Mouse (Mus musculus): ENCODE results near the gene Gpatch2. TPM values are rescaled to one million over a fixed set of nuclear protein-coding genes. Genes with fewer than 3 reads are reported as not detected.

Gpatch2 gene
- polyA plus RNA-seq, 1 experiment from 2014 or later: 21.3 TPM

- H3K27me3 ChIP-seq: no peaks in the 10 kb centered on the region
- peaks cover 26% of the 10 kb centered on the region; the same call in 1 of the 2 replicates for H3K4me1 ChIP-seq (replicated peaks)
- WGBS: 70% methylated on average over 4 of the region's 4 CpGs
- no peak overlapping the region for H3K27ac ChIP-seq
- no peak overlapping the region for H3K4me2 ChIP-seq
- no peaks in the 10 kb centered on the region for H3K9me3 ChIP-seq
- no peak for ATAC-seq (ENCODE audit: low FRiP score)
- no peak overlapping the region for H3K4me3 ChIP-seq
- no peaks in the 10 kb centered on the region for H3K36me3 ChIP-seq
- H3K9ac ChIP-seq: no peak overlapping the region
Measured at GRCm38 (mm10) chr1:187267601-187268000, 52.3 kb downstream of the Gpatch2 start.

DNA sequence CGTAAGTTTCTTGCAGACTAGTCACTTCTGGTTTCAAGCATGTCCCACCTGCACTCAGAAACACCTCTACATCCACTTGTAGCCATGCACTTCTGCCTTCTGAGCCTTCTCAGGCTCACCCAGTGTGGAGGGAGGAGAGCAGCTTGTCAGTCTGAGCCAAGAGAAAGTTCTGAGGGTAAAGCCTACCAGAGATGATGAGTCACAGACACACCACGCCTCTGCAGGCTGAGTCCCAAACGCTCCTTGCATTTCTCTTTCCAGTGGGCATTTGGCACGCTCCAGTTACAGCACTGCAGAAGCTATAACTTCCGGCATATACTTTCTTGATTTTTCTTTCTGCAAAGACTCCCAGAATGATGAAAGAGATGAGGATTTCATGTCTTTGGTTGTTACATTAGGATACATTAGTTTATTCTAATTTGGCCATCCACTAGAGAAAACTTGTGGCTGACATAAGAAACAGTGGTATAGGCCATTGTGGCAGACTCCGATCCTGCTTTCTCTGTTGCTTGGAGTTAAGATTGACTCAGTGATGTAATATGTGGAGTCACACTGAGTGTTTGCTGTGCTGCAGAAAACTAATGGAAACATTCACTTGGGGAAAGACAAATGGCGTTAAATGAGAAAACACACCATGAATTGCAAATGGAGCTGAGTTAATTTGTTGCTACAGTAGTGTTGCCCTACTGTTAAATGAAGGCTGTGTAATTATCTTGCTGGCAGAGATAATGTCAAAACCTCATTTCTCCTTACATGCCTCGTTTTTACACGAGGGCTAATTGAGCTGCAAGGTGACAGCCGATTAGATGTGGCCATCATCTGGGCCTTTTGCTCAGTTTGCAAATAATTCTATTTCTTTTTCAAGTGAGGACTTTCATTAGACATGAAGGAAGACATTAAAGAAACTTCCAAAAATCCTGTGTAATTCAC is 55.3 kb downstream of the Gpatch2 start:
- Histone ChIP-seq H3K4me1 (replicated peaks) (peaks cover 21% of the 10 kb centered on the region; the same call in 1 of the 2 replicates), H3K9ac (no peak overlapping the region), H3K4me3 (no peak overlapping the region), H3K4me2 (no peak overlapping the region), H3K27me3 (no peaks in the 10 kb centered on the region), H3K36me3 (no peaks in the 10 kb centered on the region), H3K27ac (no peak overlapping the region), H3K9me3 (no peaks in the 10 kb centered on the region)
- no peak for ATAC-seq (ENCODE audit: low FRiP score)
- WGBS: 61% methylated on average over 10 of the region's 10 CpGs

GRCm38 (mm10) chr1:187277324-187277723 is 62.0 kb downstream of the Gpatch2 start:
- 53% methylated on average over 9 of the region's 9 CpGs for WGBS
- Histone ChIP-seq H3K9me3 (no peaks in the 10 kb centered on the region), H3K27ac (no peak overlapping the region), H3K27me3 (no peaks in the 10 kb centered on the region), H3K36me3 (no peaks in the 10 kb centered on the region), H3K4me3 (no peak overlapping the region), H3K4me1 (replicated peaks) (peaks cover 28% of the 10 kb centered on the region), H3K9ac (no peak overlapping the region), H3K4me2 (no peak overlapping the region)
- ATAC-seq (ENCODE audit: low FRiP score): no peak

DNA sequence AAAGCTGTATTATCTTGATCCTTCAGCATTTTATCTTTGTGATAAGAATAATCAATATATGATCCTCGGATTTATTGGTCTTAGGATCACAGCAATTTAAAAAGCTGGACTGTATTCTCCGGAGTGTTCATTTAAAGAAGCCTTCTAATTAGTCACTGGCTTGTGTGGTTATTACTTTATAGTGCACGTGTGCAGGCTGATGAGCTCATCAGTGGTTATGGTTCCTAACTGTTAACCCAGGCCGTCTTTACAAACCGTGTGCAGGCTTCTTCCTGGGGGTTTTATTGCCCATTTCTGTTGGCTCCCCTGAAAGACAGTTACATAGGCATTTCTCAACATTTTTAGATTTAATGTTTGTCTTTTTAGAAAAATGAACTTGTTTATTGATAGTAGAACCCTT is 63.2 kb downstream of the Gpatch2 start:
- WGBS: 45% methylated on average over 5 of the region's 5 CpGs
- Histone ChIP-seq H3K9me3 (no peaks in the 10 kb centered on the region), H3K4me3 (no peak overlapping the region), H3K4me2 (no peak overlapping the region), H3K27ac (no peak overlapping the region), H3K9ac (no peak overlapping the region), H3K36me3 (no peaks in the 10 kb centered on the region), H3K4me1 (replicated peaks) (peaks cover 34% of the 10 kb centered on the region), H3K27me3 (no peaks in the 10 kb centered on the region)
- no peak for ATAC-seq (ENCODE audit: low FRiP score)

DNA sequence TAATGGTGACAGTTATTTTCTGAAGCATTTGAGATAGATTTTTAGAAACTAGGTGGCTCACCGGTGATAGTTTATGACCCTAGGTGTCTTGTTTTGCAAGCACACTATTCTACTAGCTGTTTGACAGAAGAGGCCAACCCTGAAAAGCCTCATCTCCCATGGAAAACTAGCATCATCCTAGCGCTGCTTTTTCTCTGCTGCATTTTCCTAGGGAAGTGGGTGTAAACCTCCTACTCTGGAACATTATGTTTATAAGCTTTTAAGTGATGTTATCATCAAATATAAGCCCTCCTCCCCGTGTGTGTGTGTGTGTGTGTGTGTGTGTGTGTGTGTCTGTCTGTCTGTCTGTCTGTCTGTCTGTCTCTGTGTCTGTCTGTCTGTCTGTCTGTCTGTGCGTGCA is 64.5 kb downstream of the Gpatch2 start:
- ATAC-seq (ENCODE audit: low FRiP score): no peak
- H3K9me3 ChIP-seq: no peaks in the 10 kb centered on the region
- H3K36me3 ChIP-seq: no peaks in the 10 kb centered on the region
- no peak overlapping the region for H3K4me3 ChIP-seq
- H3K27ac ChIP-seq: no peak overlapping the region
- no peak overlapping the region for H3K4me2 ChIP-seq
- no peak overlapping the region for H3K9ac ChIP-seq
- no peaks in the 10 kb centered on the region for H3K27me3 ChIP-seq
- H3K4me1 ChIP-seq (replicated peaks): peaks cover 34% of the 10 kb centered on the region
- WGBS: 82% methylated on average over 4 of the region's 4 CpGs

GRCm38 (mm10) chr1:187282321-187282720 is 67.0 kb downstream of the Gpatch2 start:
- no peak overlapping the region for H3K9ac ChIP-seq
- WGBS: 71% methylated on average over 3 of the region's 3 CpGs
- H3K4me3 ChIP-seq: no peak overlapping the region
- no peaks in the 10 kb centered on the region for H3K27me3 ChIP-seq
- H3K9me3 ChIP-seq: no peaks in the 10 kb centered on the region
- peak overlapping the region; percentile 25; the same call in 1 of the 2 replicates for H3K27ac ChIP-seq
- H3K4me2 ChIP-seq: no peak overlapping the region
- peaks cover 32% of the 10 kb centered on the region for H3K4me1 ChIP-seq (replicated peaks)
- H3K36me3 ChIP-seq: no peaks in the 10 kb centered on the region
- ATAC-seq (ENCODE audit: low FRiP score): no peak

- peak overlapping the region; percentile 25 for H3K27ac ChIP-seq
Measured at GRCm38 (mm10) chr1:187282804-187283203, 67.5 kb downstream of the Gpatch2 start.

DNA sequence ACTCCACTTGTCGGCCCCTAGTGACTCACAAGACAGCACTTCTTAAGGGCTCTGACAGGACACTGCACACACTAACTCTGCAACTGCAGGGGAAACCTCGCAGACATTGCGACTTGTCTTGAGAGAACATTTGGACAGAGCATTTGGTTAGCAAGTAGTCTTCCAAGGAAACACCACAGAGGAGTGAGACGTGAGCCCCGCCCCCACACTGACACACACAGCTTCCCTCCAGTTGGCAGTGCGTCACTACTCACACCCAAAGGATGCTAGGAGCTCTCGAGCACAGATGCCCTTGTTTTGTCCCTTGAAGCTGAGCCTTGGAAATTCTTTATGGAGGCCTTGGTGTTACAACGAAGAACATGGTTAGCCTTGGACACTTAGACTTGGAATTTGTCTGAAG is 70.4 kb downstream of the Gpatch2 start:
- no peak overlapping the region for H3K9ac ChIP-seq
- no peak overlapping the region for H3K4me2 ChIP-seq
- no peaks in the 10 kb centered on the region for H3K27me3 ChIP-seq
- H3K4me3 ChIP-seq: no peak overlapping the region
- H3K27ac ChIP-seq: no peak overlapping the region
- WGBS: 85% methylated on average over 8 of the region's 8 CpGs
- ATAC-seq (ENCODE audit: low FRiP score): no peak
- H3K9me3 ChIP-seq: no peaks in the 10 kb centered on the region
- H3K36me3 ChIP-seq: no peaks in the 10 kb centered on the region
- H3K4me1 ChIP-seq (replicated peaks): peaks cover 10% of the 10 kb centered on the region

More at GRCm38 (mm10) chr1:187282804-187283203, 67.5 kb downstream of the Gpatch2 start:
- WGBS: 75% methylated on average over 6 of the region's 6 CpGs
- Histone ChIP-seq H3K36me3 (no peaks in the 10 kb centered on the region), H3K4me2 (no peak overlapping the region), H3K4me1 (replicated peaks) (peaks cover 27% of the 10 kb centered on the region), H3K27me3 (no peaks in the 10 kb centered on the region), H3K4me3 (no peak overlapping the region), H3K9me3 (no peaks in the 10 kb centered on the region), H3K9ac (no peak overlapping the region)
- peak; percentile 43; the same call in 1 of the 2 replicates for ATAC-seq (ENCODE audit: low FRiP score)

GRCm38 (mm10) chr1:187286411-187286810 is 71.1 kb downstream of the Gpatch2 start:
- WGBS: 96% methylated on average over 4 of the region's 4 CpGs
- no peaks in the 10 kb centered on the region for H3K36me3 ChIP-seq
- ATAC-seq (ENCODE audit: low FRiP score): no peak
- no peak overlapping the region for H3K4me3 ChIP-seq
- peaks cover 10% of the 10 kb centered on the region for H3K4me1 ChIP-seq (replicated peaks)
- no peak overlapping the region for H3K4me2 ChIP-seq
- H3K27me3 ChIP-seq: no peaks in the 10 kb centered on the region
- H3K9ac ChIP-seq: no peak overlapping the region
- H3K9me3 ChIP-seq: no peaks in the 10 kb centered on the region
- no peak overlapping the region for H3K27ac ChIP-seq

- no peaks in the 10 kb centered on the region for H3K27me3 ChIP-seq
- H3K9ac ChIP-seq: no peak overlapping the region
- peaks cover 10% of the 10 kb centered on the region for H3K4me1 ChIP-seq (replicated peaks)
- H3K27ac ChIP-seq: no peak overlapping the region
- ATAC-seq (ENCODE audit: low FRiP score): no peak
- H3K4me2 ChIP-seq: no peak overlapping the region
- WGBS: 74% methylated on average over 3 of the region's 3 CpGs
- H3K36me3 ChIP-seq: no peaks in the 10 kb centered on the region
- no peaks in the 10 kb centered on the region for H3K9me3 ChIP-seq
- no peak overlapping the region for H3K4me3 ChIP-seq
Measured at GRCm38 (mm10) chr1:187286924-187287323, 71.6 kb downstream of the Gpatch2 start.

DNA sequence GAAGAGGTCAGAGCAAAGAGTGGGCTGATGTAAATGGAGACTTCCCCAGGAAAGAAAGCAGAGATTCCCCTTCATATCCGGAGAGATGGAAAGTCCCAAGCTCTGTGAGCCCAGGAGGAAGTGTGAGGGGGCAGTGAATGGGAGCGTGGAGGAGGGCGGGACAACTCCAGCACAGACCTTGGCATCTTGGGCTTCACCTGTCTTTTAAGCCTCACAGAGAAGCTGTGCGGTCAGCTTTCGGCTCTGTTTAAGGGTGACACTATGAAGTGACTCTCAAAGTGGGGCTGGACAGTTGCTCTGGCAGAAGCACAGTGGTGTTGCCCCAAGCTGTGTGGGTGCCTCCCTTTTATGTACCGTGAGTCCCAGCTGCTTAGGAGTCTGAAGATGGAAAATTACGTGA is 74.9 kb downstream of the Gpatch2 start:
- Histone ChIP-seq H3K4me3 (no peak overlapping the region), H3K4me1 (replicated peaks) (no peaks in the 10 kb centered on the region), H3K4me2 (no peak overlapping the region), H3K27me3 (no peaks in the 10 kb centered on the region), H3K36me3 (no peaks in the 10 kb centered on the region), H3K9me3 (no peaks in the 10 kb centered on the region), H3K27ac (no peak overlapping the region), H3K9ac (no peak overlapping the region)
- ATAC-seq (ENCODE audit: low FRiP score): no peak
- WGBS: 92% methylated on average over 7 of the region's 7 CpGs

- Histone ChIP-seq H3K36me3 (no peaks in the 10 kb centered on the region), H3K27me3 (no peaks in the 10 kb centered on the region), H3K4me2 (no peak overlapping the region), H3K9me3 (no peaks in the 10 kb centered on the region), H3K4me1 (replicated peaks) (no peaks in the 10 kb centered on the region), H3K9ac (no peak overlapping the region), H3K27ac (no peak overlapping the region), H3K4me3 (no peak overlapping the region)
- 86% methylated on average over 10 of the region's 10 CpGs for WGBS
- no peak for ATAC-seq (ENCODE audit: low FRiP score)
Measured at GRCm38 (mm10) chr1:187291480-187292394, 76.4 kb downstream of the Gpatch2 start.

Data from hindbrain, embryonic 13.5 days (tissue).